Mouse (Mus musculus): ENCODE data around the gene 1810043G02Rik. TPM values are rescaled to one million over a fixed set of nuclear protein-coding genes. Genes with fewer than 3 reads are reported as not detected.

1810043G02Rik gene
- total and polyA plus RNA-seq, 3 experiments: 9.3 to 15.6 TPM; not detected in 1

DNA sequence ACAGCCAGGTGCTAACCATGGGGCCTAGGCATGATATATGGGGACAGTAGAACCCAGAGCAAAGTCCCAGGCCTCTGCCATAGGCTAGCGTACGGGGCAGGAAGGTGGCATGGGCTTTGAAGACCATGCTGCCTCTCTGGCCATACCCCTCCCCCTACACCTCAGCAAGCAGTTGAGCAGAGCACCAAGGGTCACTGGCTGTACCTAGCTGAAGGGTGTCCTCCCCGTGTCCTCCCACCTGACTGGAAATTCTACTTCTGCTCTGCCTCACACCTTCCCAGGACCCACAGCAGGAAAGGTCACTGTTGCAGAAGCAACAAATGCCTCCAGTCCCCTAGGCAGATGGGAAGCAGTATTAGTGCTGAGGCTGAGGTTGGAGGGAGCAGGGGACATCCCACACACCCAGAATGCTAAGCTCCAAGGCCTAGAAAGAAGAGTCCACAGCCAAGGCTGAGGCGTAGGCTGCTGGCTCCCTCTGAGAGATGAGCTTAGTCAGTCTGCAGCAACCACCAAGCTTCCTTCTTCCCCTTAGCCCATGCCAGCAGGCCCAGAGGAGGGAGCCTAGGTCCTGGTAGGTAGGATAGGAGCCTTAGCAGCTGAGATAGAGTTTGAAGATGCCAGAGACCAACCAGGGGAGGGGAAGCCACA lies 27.6 kb downstream of the 1810043G02Rik start:
- no peak for DNase-seq (ENCODE audit: low read depth, low spot score)
- peaks cover 0 to 3% of the 10 kb centered on the region in 2 experiments; a peak in 3 of 4 replicates for H3K36me3 ChIP-seq (ENCODE audit: control insufficient read depth in 1 of 2, insufficient read depth in 2 of 2, low read length in 2 of 2)
- no peak overlapping the region for H3K9ac ChIP-seq (ENCODE audit: control insufficient read depth, low read depth, low read length, poor library complexity, severe bottlenecking)
- peaks cover 2 to 14% of the 10 kb centered on the region in 2 experiments; a peak in 3 of 4 replicates for H3K4me1 ChIP-seq (ENCODE audit: control insufficient read depth in 1 of 2, insufficient read depth in 2 of 2, low read length in 2 of 2)
- H3K79me2 ChIP-seq (ENCODE audit: control insufficient read depth, insufficient read depth, low read length, poor library complexity): peaks cover 19% of the 10 kb centered on the region
- TF ChIP-seq SMC3 (IDR thresholded peaks at IDR 0.05; ENCODE audit: low read depth, low read length) (no peak), USF2 (IDR thresholded peaks at IDR 0.05; ENCODE audit: borderline replicate concordance in 1 of 2, insufficient read depth in 1 of 2, low read depth in 1 of 2, low read length in 2 of 2) (no peak), BHLHE40 (IDR thresholded peaks at IDR 0.05; ENCODE audit: borderline replicate concordance, low read depth, low read length) (no peak), E2F4 (IDR thresholded peaks at IDR 0.05; ENCODE audit: borderline replicate concordance, low read depth, low read length) (no peak), TCF12 (IDR thresholded peaks at IDR 0.05; ENCODE audit: low read depth, low read length) (no peak), CTCF (IDR thresholded peaks at IDR 0.05 in 2 of 3, conservative IDR thresholded peaks at IDR 0.05 in 1 of 3; ENCODE audit: control insufficient read depth in 1 of 3, insufficient read depth in 1 of 3, low read depth in 2 of 3, low read length in 3 of 3, poor library complexity in 1 of 3, severe bottlenecking in 1 of 3) (no peak), GABPA (IDR thresholded peaks at IDR 0.05; ENCODE audit: low read depth, low read length) (no peak), ZKSCAN1 (IDR thresholded peaks at IDR 0.05; ENCODE audit: low read depth, low read length) (no peak; the same call in 1 of the 2 replicates), TBP (IDR thresholded peaks at IDR 0.05; ENCODE audit: low read depth, low read length) (no peak), UBTF (IDR thresholded peaks at IDR 0.05; ENCODE audit: borderline replicate concordance, insufficient read depth, low read depth, low read length) (no peak), POLR2AphosphoS2 (IDR thresholded peaks at IDR 0.05; ENCODE audit: low read length) (no peak), ZC3H11A (IDR thresholded peaks at IDR 0.05; ENCODE audit: low read depth, low read length) (no peak), ETS1 (IDR thresholded peaks at IDR 0.05; ENCODE audit: low read depth, low read length) (no peak), MXI1 (IDR thresholded peaks at IDR 0.05; ENCODE audit: low read depth, low read length) (no peak), MAX (IDR thresholded peaks at IDR 0.05; ENCODE audit: low read length) (no peak), MYC (IDR thresholded peaks at IDR 0.05; ENCODE audit: low read depth, low read length) (no peak), GATA1 (IDR thresholded peaks at IDR 0.05; ENCODE audit: low read depth, low read length) (no peak), JUND (IDR thresholded peaks at IDR 0.05; ENCODE audit: low read depth, low read length) (no peak), MYB (IDR thresholded peaks at IDR 0.05; ENCODE audit: low read depth, low read length) (no peak), MAZ (IDR thresholded peaks at IDR 0.05; ENCODE audit: low read depth, low read length) (no peak)
- H3K27me3 ChIP-seq (ENCODE audit: control insufficient read depth in 1 of 2, insufficient read depth in 2 of 2, low read length in 2 of 2): no peaks in the 10 kb centered on the region
- H3K9me3 ChIP-seq (replicated peaks; ENCODE audit: insufficient read depth, low read length): no peaks in the 10 kb centered on the region
- H3K4me3 ChIP-seq (ENCODE audit: control insufficient read depth in 1 of 2, insufficient read depth in 1 of 2, low read depth in 2 of 2, low read length in 2 of 2): no peak overlapping the region
- H3K27ac ChIP-seq (ENCODE audit: control insufficient read depth, low read depth, low read length): no peak overlapping the region

DNA sequence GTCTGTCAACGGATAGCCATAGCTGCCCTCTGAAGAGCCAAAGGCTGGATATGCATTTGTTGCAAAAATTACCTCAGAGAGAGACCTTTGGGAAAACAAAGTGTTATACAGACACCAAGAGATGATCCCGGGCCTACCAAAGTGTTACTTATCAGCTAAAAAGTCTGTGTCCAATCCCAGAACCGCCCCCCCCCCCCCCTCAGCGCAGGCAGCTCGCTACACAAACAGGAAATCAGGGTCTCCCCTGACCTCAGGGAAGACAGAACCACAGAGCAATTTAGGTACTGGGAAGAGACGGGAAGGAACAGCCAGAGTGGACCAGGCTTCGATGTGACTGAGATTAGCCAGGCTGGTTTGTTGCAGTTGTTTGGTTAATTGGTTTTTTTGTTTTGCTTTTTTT lies 28.9 kb downstream of the 1810043G02Rik start:
- H3K27me3 ChIP-seq (ENCODE audit: control insufficient read depth in 1 of 2, insufficient read depth in 2 of 2, low read length in 2 of 2): no peaks in the 10 kb centered on the region
- H3K4me1 ChIP-seq (ENCODE audit: control insufficient read depth in 1 of 2, insufficient read depth in 2 of 2, low read length in 2 of 2): peaks cover 2 to 14% of the 10 kb centered on the region in 2 experiments; a peak in 3 of 4 replicates
- H3K79me2 ChIP-seq (ENCODE audit: control insufficient read depth, insufficient read depth, low read length, poor library complexity): peaks cover 19% of the 10 kb centered on the region
- H3K9me3 ChIP-seq (replicated peaks; ENCODE audit: insufficient read depth, low read length): no peaks in the 10 kb centered on the region
- H3K27ac ChIP-seq (ENCODE audit: control insufficient read depth, low read depth, low read length): no peak overlapping the region
- no peak overlapping the region for H3K9ac ChIP-seq (ENCODE audit: control insufficient read depth, low read depth, low read length, poor library complexity, severe bottlenecking)
- H3K36me3 ChIP-seq (ENCODE audit: control insufficient read depth in 1 of 2, insufficient read depth in 2 of 2, low read length in 2 of 2): peaks cover 0 to 1% of the 10 kb centered on the region in 2 experiments; a peak in 2 of 4 replicates
- DNase-seq (ENCODE audit: low read depth, low spot score): no peak
- H3K4me3 ChIP-seq (ENCODE audit: control insufficient read depth in 1 of 2, insufficient read depth in 1 of 2, low read depth in 2 of 2, low read length in 2 of 2): no peak overlapping the region
- no peak for TF ChIP-seq MAZ (IDR thresholded peaks at IDR 0.05; ENCODE audit: low read depth, low read length)
- TF ChIP-seq UBTF (IDR thresholded peaks at IDR 0.05; ENCODE audit: borderline replicate concordance, insufficient read depth, low read depth, low read length): no peak
- no peak for TF ChIP-seq TBP (IDR thresholded peaks at IDR 0.05; ENCODE audit: low read depth, low read length)
- no peak for TF ChIP-seq MAFK (IDR thresholded peaks at IDR 0.05; ENCODE audit: borderline replicate concordance, low read depth, low read length)
- no peak for TF ChIP-seq TAL1 (IDR thresholded peaks at IDR 0.05; ENCODE audit: low read length)
- TF ChIP-seq JUND (IDR thresholded peaks at IDR 0.05; ENCODE audit: low read depth, low read length): no peak
- no peak for TF ChIP-seq MYC (IDR thresholded peaks at IDR 0.05; ENCODE audit: low read depth, low read length)
- no peak for TF ChIP-seq MEF2A (IDR thresholded peaks at IDR 0.05; ENCODE audit: extremely low read depth, insufficient replicate concordance, low read depth, low read length, poor library complexity, severe bottlenecking)
- no peak for TF ChIP-seq CTCF (IDR thresholded peaks at IDR 0.05 in 2 of 3, conservative IDR thresholded peaks at IDR 0.05 in 1 of 3; ENCODE audit: control insufficient read depth in 1 of 3, insufficient read depth in 1 of 3, low read depth in 2 of 3, low read length in 3 of 3, poor library complexity in 1 of 3, severe bottlenecking in 1 of 3)
- TF ChIP-seq GABPA (IDR thresholded peaks at IDR 0.05; ENCODE audit: low read depth, low read length): no peak
